Mouse (Mus musculus): Measurements from ENCODE around the gene Syn2.
"Not testable (repeated sequence)": the region's sequence is repeated elsewhere in the genome, so short reads cannot be mapped to it uniquely, and the experiment has no call there.

Syn2 gene

GRCm38 (mm10) chr6:115178826-115179225 is 44.1 kb downstream of the Syn2 start:
- peak; percentile 45 to 63 for DNase-seq

- no peak for DNase-seq
Observed at GRCm38 (mm10) chr6:115181094-115181493, 46.4 kb downstream of the Syn2 start.

DNA sequence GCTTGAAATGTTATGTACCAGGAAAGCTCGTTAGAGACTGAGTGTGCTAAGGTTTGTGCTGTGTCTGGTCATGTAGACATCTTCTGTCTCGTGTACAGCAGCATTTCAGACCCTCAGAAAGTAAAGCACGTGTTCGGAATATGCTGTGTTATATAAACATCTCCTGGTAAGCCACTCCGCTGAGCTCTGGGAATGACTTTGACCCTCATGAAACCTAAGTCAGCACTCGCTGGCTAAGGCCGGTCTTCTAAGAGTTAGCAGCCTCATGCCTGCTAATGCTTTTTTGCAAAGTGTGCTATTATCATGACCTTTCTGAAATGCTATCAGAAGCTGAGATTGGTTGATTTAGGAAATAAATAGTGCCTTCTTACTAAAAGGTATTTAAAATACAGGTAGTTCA is 56.4 kb downstream of the Syn2 start:
- DNase-seq = peak; percentile 32 to 73

DNA sequence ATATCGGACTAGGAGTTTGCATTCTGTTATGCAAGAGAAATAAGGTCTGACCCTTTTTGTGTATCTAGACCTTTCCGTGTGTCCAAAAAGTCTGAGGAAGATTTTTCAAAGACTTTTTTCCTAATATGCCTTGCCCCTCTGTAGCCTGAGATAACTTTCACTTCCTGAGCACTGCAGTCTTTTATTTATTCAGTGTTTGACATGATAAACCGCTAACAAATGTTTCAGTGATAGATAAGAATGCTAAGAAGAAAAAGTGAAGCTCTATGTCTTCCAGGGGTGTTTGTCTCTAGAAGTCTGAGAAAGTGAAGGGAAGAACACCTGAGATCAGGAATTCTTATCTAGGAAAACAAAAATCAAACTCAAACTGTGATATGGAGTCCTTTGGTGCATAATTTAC is 66.1 kb downstream of the Syn2 start:
- DNase-seq = no peak

DNA sequence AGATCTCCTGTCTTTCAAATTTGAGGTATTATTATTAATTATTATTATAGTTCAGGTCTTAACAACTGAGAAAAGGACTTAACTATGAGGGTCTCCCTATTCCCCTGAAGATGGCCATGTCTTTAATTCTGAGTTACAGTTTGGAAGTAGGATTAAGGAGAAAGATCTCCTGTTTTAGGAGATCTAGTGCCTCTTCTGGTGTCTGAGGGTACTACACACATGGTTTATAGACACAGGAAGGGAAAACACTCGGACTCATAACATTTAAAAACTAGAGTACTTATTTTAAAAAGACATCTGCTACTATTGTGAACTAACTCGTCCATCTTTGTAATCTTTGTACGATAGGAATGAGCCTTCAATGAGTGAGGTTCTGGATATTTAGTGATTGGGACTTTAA is 68.3 kb downstream of the Syn2 start:
- DNase-seq = no peak

DNA sequence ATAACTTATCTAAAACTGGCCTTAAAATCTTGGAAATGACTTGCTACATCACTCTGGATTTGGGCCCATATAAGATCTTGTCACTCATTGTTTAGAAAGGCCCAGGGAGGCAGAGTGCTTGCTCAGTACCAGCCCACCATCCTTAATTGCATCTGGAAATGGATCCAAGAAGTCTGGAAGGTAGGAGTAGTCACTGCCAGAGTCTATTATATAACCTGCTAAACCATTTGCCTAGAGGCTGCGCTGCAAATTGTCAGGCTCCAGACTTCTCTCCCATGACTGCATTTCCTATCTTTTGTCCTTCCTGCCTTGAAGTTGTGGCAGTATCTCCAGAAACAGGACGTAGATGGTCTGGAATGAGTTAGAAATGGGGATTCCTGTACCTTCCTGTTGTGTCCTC is 75.5 kb downstream of the Syn2 start:
- DNase-seq = no peak

GRCm38 (mm10) chr6:115210820-115211219 is 76.1 kb downstream of the Syn2 start:
- DNase-seq = no peak

GRCm38 (mm10) chr6:115212132-115212903 is 77.6 kb downstream of the Syn2 start:
- DNase-seq = no peak

GRCm38 (mm10) chr6:115213129-115213528 is 78.4 kb downstream of the Syn2 start:
- peak; percentile 8 to 45 for DNase-seq

- no peak for DNase-seq
Observed at GRCm38 (mm10) chr6:115221215-115221641, 86.5 kb downstream of the Syn2 start.

DNA sequence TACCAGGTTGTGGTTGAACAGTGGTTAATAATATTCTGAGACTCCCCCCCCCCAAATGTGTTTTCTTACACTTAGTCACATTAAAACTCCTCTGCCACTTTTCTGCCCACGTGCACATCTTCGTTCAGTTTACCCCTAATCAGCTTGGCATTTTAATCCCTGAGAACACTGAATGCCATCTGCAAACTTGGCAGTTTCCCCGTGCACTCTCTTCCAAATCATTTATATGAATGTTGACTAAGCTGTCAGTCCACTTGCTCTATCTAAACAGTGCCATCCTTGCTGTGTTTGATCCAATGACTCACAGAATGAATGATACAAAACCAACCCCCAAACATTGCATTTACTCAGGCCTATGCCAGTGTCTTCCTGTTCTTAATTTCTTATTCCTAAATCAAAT is 90.8 kb downstream of the Syn2 start:
- no peak for DNase-seq

DNA sequence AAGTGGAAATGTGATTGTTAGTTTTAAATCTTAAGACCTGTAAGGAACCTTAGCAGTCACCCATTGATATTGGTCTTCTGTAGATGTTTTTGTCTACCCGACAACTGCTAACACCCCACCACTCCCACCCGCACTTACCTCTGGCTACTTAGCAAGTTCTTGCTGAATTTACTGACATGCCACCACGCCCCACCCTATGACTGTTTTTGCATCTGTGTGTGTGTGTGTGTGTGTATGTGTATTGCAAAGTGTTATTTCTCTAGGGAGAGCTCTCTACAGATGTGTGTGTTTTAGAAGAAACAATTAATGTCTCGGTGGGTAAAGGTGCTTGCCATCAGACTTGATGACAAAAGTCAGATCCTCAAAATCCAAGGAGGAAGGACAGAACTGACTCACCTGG is 92.3 kb downstream of the Syn2 start, which contains the start of gene Gm17482:
TSS of gene Gm17482 (plus strand) at position 301 of the 400 bp plus-strand sequence.
- DNase-seq = no peak

GRCm38 (mm10) chr6:115227529-115227928 is 92.8 kb downstream of the Syn2 start:
- DNase-seq = peak; percentile 70 to 87

DNA sequence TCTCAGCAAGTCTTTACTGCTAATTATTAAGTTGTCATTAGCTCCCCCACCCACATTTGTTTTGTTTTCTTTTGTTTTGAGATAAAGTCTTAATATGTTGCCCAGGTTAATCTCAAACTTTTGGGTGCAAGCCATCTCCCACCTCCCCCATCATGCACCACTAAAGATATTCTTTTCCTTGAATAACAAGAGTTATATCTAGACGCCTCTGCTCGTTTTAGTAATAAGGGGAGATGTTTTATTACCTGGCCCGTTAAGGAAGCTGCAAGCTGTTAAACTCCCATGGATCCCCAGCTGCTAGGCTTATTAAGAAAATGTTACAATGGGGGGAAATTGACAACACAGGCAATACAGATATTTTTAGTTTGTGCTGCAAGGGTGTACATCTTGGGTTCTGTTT is 95.9 kb downstream of the Syn2 start:
- no peak for DNase-seq

GRCm38 (mm10) chr6:115231836-115232235 is 97.1 kb downstream of the Syn2 start:
- no peak for DNase-seq

- DNase-seq = peak in 1 of 2 experiments; percentile 44
Observed at GRCm38 (mm10) chr6:115232562-115232961, 97.9 kb downstream of the Syn2 start.

- DNase-seq = no peak
Observed at GRCm38 (mm10) chr6:115238031-115239027, 103.6 kb downstream of the Syn2 start.

DNA sequence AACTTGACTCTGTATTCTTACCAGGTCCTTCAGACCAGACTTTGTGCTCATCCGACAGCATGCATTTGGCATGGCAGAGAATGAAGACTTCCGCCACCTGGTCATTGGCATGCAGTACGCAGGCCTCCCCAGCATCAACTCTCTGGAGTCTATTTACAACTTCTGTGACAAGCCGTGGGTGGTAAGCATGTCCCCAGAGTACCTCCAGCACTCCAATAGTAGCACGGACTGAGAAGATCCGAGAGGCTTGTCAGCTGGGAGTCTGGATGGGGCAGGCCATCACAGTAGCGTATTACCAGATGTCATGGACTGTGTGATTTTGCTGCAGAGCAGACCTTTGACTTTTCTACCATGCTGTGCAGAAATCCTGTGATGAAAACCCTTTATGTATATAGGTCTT is 104.6 kb downstream of the Syn2 start:
- no peak for DNase-seq

GRCm38 (mm10) chr6:115240431-115240830 is 105.7 kb downstream of the Syn2 start:
- DNase-seq = not testable (repeated sequence)

DNA sequence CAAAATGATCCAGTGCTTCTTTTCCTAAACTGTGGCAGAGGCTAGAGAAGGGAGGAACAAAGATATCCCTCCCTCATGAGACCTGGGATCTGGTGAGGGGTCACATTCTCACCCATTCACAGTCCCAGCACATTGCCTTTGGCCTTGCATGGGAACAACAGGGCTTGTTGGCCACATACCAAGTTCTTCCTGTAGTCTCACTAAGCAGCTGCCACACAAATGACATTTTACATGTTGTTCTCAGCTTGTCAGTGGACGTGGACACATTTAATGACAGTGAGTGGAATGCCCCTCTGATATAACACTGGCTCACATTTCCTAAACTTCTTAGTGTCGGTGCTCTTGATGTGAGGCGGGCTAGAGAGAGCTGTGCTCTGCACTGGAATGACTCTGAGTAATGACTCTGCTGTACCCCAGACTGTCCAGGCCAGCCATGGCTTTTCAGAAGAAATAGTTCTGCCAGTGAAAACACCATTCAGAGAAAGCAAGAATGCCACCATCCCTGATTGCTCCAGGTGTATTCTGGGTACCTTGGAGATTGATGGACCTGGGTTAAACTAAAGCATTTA is 106.5 kb downstream of the Syn2 start:
- DNase-seq = no peak

DNA sequence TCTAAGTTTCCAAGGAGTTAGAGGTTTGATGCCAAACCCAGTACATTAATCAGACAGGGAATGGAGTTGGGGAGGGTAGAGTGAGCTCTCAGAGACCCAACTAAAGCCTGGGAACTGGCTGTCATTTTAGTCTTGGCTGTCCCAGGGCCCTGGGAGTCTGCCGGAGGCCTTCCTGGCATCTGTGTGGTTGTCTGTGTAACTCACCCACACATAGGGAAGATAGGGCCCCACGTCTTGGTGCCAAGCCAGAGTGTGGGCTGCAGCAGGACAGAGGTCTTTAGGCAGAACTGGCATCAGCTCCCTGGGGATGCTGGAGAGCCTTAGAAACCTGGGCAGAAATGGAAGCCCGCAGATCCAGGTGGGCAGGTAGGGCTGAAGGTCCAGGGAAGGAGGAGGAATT is 107.2 kb downstream of the Syn2 start:
- no peak for DNase-seq

GRCm38 (mm10) chr6:115244222-115244621 is 109.5 kb downstream of the Syn2 start:
- no peak for DNase-seq

GRCm38 (mm10) chr6:115245500-115246058 is 110.9 kb downstream of the Syn2 start:
- no peak for DNase-seq
